Mouse (Mus musculus) olfactory bulb, adult 2 months (tissue): Measurements from ENCODE around the gene Tmem106c. TPM values are rescaled to one million over a fixed set of nuclear protein-coding genes. Genes with fewer than 3 reads are reported as not detected.

Experiments used
- H3K27ac ChIP-seq: fragments of 200-500 bp; 2 replicates; pipeline ENCODE4 v1.5.1; 2012; ENCODE audit warnings: low read depth, low read length; ENCODE audit not compliant: insufficient read depth
- H3K4me1 ChIP-seq: fragments of 200-500 bp; 2 replicates; pipeline ENCODE4 v1.6.1; 2012; ENCODE audit warnings: low read length; ENCODE audit not compliant: control insufficient read depth, insufficient read depth
- H3K4me3 ChIP-seq: fragments of 200-500 bp; 2 replicates; pipeline ENCODE4 v1.5.1; 2012; ENCODE audit warnings: mild to moderate bottlenecking, low read depth, low read length, moderate library complexity; ENCODE audit not compliant: insufficient read depth
- CTCF ChIP-seq: fragments of 200-500 bp; IDR thresholded peaks from 2 replicates; pipeline ENCODE4 v1.5.1; 2012; ENCODE audit warnings: low read depth, mild to moderate bottlenecking, low read length, moderate library complexity; ENCODE audit not compliant: insufficient read depth
- POLR2A ChIP-seq: fragments of 200-500 bp; IDR thresholded peaks from 2 replicates; pipeline ENCODE4 v1.6.1; 2012; ENCODE audit warnings: mild to moderate bottlenecking, low read depth, low read length, moderate library complexity; ENCODE audit not compliant: insufficient read depth
- WGBS: fragments of 180-500 bp; shearing (Covaris S2); methylation state at CpG from one replicate; pipeline ENCODE4 v1.1.7; 2018; 5-methylcytosine and 5-hydroxymethylcytosine counted together
- polyA plus RNA-seq: library from polyadenylated mRNA; stranded (reverse); fragments of >200 nt; gene quantifications from 2 replicates; pipeline ENCODE4 v1.2.4, GENCODE M21; 2012; ENCODE audit warnings: low replicate concordance; ENCODE audit not compliant: missing spikeins, insufficient read depth, insufficient read length

Tmem106c gene
- polyA plus RNA-seq, 1 experiment: not detected

DNA sequence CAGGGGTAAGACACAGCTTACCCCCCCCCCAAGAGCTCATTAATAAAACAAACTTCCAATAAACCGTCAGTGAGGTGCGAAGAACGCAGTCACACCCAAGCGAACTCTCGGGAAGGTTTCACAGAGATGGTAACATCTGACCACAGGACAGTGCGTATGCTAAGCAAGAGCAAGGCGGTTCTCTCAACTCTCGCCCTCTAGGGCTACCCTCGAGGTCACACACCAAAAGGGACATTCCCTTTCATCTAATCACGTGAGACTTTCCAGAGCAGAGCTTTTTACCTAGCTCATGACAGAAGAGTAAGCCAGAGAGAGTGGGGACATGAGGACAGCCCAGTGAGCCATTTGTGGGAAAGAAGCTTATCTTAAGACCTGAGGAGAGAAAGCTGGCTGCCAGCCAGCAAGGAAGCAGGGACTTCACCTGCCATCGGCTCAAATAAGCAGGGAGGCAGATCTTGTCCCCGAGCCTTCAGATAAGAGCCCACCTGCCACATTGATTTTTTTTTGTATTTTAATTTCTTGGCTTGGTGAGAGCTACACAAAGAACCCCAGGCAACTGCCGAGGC lies 34.7 kb upstream of the Tmem106c start:
- TF ChIP-seq POLR2A (no peak), CTCF (no peak)
- WGBS: 78% methylated on average over 13 of the region's 13 CpGs
- H3K27ac ChIP-seq: no peak overlapping the region
- peaks cover 9% of the 10 kb centered on the region for H3K4me1 ChIP-seq
- H3K4me3 ChIP-seq: no peak overlapping the region

DNA sequence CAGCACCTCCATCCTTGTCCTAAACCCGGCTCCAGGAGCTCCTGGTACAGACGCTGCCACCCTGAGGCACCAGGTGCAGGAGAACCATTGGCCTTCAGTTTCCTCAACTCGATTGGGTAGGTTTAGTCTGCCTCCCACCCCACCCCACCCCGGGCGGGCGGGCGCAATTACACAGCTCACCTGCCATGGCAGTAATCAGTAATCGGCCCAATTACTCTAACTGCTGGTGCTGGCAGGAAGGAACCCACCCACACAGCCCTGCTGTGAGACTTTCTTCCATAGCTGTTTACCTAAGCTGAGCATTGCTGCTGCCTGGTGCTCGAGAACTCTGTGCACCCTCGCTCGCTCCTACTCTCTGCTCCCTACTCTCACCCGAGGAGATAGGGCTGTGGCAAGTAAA lies 31.6 kb upstream of the Tmem106c start:
- no peak for TF ChIP-seq POLR2A
- no peak for TF ChIP-seq CTCF
- WGBS: 47% methylated on average over 12 of the region's 12 CpGs

DNA sequence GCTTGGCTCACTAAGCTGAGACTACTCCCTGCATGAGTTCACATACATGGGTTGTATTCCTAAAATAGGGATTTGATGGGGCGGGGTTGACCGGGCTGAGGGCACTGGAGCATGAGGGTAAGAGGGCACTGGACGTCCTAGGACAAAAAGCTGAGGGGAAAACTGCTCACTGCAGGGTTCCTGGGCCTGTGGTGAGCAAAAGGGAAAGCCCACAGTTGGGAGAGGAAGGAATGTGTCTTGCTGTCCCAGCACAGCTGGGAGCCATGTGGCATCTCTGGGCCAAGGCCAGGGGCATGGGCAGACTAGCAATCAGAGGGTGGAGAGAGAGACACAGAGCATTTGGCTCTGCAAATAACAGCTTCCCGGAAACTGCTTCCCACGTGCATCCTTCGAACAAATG lies 25.4 kb upstream of the Tmem106c start:
- no peak overlapping the region for H3K4me3 ChIP-seq
- TF ChIP-seq POLR2A (no peak), CTCF (no peak)
- no peak overlapping the region for H3K27ac ChIP-seq
- H3K4me1 ChIP-seq: peaks cover 8% of the 10 kb centered on the region
- 37% methylated on average over 6 of the region's 6 CpGs for WGBS

More for the DNA sequence above, 31.6 kb upstream of the Tmem106c start:
- peaks cover 9% of the 10 kb centered on the region for H3K4me1 ChIP-seq
- H3K4me3 ChIP-seq: no peak overlapping the region
- H3K27ac ChIP-seq: no peak overlapping the region

DNA sequence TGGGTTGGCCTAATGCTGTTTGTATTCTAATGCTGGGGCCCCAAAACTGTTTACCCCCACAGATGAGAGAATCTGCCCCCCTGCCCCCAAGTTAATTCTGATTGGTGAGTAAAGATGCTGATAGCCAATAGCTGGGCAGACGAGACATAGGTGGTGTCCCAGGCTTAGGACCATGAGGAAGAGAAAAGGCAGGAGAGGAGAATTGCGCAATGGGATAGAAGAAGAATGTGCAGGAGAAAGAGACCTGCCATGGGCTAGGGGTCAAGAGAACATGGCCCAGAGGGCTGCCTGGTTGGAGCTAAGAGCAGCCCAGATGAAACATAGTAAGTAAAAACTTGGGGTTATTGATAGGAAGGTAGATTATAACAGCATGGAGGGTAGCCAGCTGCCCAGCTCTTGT lies 23.9 kb upstream of the Tmem106c start:
- no peak for TF ChIP-seq POLR2A
- TF ChIP-seq CTCF: no peak
- Histone ChIP-seq H3K4me1 (peaks cover 8% of the 10 kb centered on the region), H3K4me3 (no peak overlapping the region), H3K27ac (no peak overlapping the region)
- 92% methylated on average over 2 of the region's 2 CpGs for WGBS

DNA sequence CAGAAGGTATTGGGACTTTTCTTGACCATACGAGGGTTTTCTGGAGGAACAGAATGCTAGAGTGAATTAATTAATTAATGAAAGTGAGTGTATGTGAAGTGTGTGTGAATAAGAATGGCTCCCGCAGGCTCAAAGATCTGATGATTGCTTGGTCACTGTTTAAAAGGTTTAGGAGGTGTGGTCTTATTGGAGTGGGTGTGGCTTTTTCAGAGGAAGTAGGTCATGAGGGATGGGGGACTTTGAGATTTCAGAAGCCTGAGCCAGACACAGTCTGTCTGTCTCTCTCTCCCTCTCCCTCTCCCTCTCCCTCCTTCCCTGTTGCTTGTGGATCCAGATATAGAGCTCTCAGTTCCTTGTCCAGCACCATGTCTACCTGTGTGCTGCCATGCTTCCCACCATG lies 22.7 kb upstream of the Tmem106c start:
- peaks cover 8% of the 10 kb centered on the region for H3K4me1 ChIP-seq
- 87% methylated on average over 2 of the region's 2 CpGs for WGBS
- TF ChIP-seq CTCF: no peak
- no peak for TF ChIP-seq POLR2A
- H3K4me3 ChIP-seq: no peak overlapping the region
- no peak overlapping the region for H3K27ac ChIP-seq

DNA sequence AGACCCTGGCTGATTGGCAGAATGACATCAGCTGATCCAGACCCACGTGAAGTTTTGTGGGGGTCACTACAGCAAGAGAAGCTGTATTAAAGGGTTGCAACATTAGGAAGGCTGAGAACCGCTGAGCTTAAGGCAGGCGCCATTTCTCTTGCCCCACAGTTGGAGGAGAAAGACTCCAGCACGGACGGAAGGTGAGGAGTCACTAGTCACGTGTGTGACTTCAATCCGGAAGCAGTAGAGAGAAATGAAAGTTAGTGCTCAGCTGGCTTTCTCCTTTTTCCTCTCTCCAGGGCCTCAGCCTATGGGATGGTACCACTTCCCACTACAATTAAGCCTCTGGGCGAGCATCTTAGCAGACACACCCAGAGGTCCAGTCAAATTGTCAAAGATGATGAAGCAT lies 21.5 kb upstream of the Tmem106c start:
- no peak overlapping the region for H3K4me3 ChIP-seq
- peaks cover 8% of the 10 kb centered on the region for H3K4me1 ChIP-seq
- 92% methylated on average over 8 of the region's 8 CpGs for WGBS
- no peak overlapping the region for H3K27ac ChIP-seq
- TF ChIP-seq CTCF (no peak), POLR2A (no peak)

DNA sequence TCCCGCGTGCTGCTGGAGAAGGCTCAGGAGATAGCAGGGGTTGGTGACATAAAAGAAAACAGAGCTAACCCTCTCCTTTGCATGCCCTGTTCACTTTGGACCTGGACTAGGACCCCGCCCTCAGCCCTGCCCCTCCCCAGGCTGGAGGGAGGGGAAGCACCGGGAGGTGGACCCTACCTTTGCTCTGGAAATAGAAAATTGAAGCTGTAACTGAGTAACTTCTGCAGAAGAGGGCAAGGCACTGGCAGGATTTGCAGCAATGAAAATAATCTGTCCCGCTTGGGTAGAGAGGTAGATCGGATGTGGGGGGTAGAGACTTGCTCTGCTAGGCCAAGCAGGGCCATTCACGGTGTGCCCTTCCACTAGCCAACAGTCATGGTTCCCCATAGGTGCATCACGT lies 20.6 kb upstream of the Tmem106c start:
- H3K27ac ChIP-seq: no peak overlapping the region
- TF ChIP-seq POLR2A (no peak), CTCF (no peak)
- 89% methylated on average over 8 of the region's 8 CpGs for WGBS
- peaks cover 5% of the 10 kb centered on the region for H3K4me1 ChIP-seq
- no peak overlapping the region for H3K4me3 ChIP-seq

DNA sequence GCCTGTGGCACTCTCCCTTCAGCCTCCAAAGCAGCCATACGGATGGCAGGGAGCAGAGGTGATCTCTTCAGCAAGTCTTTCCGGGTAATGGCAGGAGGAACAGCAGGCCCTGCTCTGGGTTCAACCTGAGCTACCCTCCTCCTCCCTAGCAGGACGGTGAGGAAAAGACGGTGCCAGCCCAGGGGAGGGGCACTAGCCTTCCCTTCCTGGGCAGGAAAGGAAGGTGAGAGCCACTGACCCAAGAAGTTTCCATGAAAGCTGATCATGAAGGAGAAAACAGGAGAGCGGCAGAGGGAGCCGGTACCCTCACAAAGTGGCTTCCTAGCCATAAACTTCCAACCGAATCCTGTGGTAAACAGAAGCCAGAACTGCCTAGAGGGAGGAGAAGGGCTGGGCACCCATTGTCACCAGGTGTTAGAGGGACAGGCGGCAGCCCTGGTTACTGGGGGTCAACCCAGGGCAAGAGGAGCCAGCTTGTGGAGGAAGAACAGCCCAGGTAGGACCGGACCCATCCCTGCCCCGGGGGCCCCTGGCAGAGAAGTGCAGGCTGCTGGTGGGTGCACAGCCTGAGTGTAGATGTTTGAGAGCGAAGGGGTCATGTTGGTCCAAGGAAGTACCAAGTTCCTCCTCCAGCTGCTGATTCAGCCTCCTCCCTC lies 19.0 kb upstream of the Tmem106c start:
- 82% methylated on average over 11 of the region's 11 CpGs for WGBS
- no peak overlapping the region for H3K4me3 ChIP-seq
- H3K4me1 ChIP-seq: no peaks in the 10 kb centered on the region

DNA sequence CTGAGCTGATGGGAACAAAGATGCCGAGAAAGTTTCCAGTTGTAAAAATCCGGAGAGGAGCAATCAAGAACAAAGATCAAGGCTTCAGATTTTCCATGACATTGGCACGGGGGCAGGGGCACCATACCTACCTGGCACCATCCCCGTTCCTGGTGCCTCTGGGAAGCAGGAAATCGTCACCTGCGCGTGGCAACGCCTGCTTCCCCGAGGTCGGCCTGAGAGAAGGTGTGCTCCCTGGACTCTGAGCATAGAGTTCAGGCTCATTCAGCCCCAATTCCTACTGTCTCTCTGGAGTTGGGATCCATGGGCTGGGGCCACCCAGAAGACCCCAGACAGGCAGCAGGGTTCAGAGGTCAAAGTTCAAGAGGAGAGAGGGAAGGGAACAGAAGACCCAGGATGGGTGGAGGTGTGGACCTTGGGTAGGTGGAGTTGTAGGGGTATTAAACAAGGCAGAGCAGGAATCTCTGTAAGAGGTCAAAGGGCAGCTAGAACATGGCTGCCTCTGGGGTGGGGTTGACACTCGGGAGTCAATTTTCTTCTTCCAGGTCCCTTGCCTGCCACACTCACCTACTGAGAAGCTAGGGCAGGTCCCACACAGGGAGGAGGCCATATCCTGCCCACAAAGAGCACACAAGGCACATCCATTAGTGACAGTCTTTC lies 18.2 kb upstream of the Tmem106c start:
- WGBS: 82% methylated on average over 11 of the region's 11 CpGs
- peaks cover 2% of the 10 kb centered on the region; the same call in 1 of the 2 replicates for H3K4me1 ChIP-seq
- H3K4me3 ChIP-seq: no peak overlapping the region
- TF ChIP-seq CTCF: no peak
- TF ChIP-seq POLR2A: no peak
- no peak overlapping the region for H3K27ac ChIP-seq

More for the DNA sequence above, 19.0 kb upstream of the Tmem106c start:
- TF ChIP-seq POLR2A (peak; percentile 24; the same call in 1 of the 2 replicates), CTCF (no peak)
- no peak overlapping the region for H3K27ac ChIP-seq
